Mouse (Mus musculus) liver, adult (tissue): ENCODE measurements around the gene Bbs12.

Source experiments
- GATA4 ChIP-seq: IDR thresholded peaks from 2 replicates; pipeline ENCODE4 v1.6.1; 2014; ENCODE audit warnings: mild to moderate bottlenecking, low read length; ENCODE audit not compliant: insufficient replicate concordance

Gene Bbs12

GRCm38 (mm10) chr3:37303392-37304139, 8.8 kb upstream of the Bbs12 start:
- TF ChIP-seq GATA4, result no peak

- TF ChIP-seq GATA4, result no peak
Measured at GRCm38 (mm10) chr3:37311897-37312369, 421 bp upstream of the Bbs12 start.

GRCm38 (mm10) chr3:37313371-37313770, 1.0 kb downstream of the Bbs12 start:
- TF ChIP-seq GATA4, result no peak

- no peak for TF ChIP-seq GATA4
Measured at GRCm38 (mm10) chr3:37316233-37316632, 3.9 kb downstream of the Bbs12 start.

- TF ChIP-seq GATA4, result no peak
Measured at GRCm38 (mm10) chr3:37324310-37324709, 12.0 kb downstream of the Bbs12 start.

- TF ChIP-seq GATA4, result no peak
Measured at GRCm38 (mm10) chr3:37325317-37326112, 13.2 kb downstream of the Bbs12 start.

GRCm38 (mm10) chr3:37326627-37327026, 14.3 kb downstream of the Bbs12 start:
- TF ChIP-seq GATA4, result no peak

- TF ChIP-seq GATA4, result no peak
Measured at GRCm38 (mm10) chr3:37328489-37328888, 16.1 kb downstream of the Bbs12 start.

GRCm38 (mm10) chr3:37329963-37330362, 17.6 kb downstream of the Bbs12 start:
- no peak for TF ChIP-seq GATA4

- no peak for TF ChIP-seq GATA4
Measured at GRCm38 (mm10) chr3:37331999-37332449, 19.7 kb downstream of the Bbs12 start.

- TF ChIP-seq GATA4, result no peak
Measured at GRCm38 (mm10) chr3:37334053-37334452, 21.7 kb downstream of the Bbs12 start.

GRCm38 (mm10) chr3:37341110-37341509, 28.8 kb downstream of the Bbs12 start:
- TF ChIP-seq GATA4, result no peak

- TF ChIP-seq GATA4, result no peak
Measured at GRCm38 (mm10) chr3:37342811-37343210, 30.5 kb downstream of the Bbs12 start.

GRCm38 (mm10) chr3:37347671-37348070, 35.3 kb downstream of the Bbs12 start:
- TF ChIP-seq GATA4, result no peak

- TF ChIP-seq GATA4, result no peak
Measured at GRCm38 (mm10) chr3:37348221-37349165, 36.1 kb downstream of the Bbs12 start, which contains the start of gene Fgf2. TSS of gene Fgf2 (plus strand) at chr3:37348346.
